Mouse (Mus musculus) bone marrow, adult 2 months (tissue): Measurements from ENCODE around the gene Zfp207. TPM values are rescaled to one million over a fixed set of nuclear protein-coding genes. Genes with fewer than 3 reads are reported as not detected.

Source experiments
- H3K27ac ChIP-seq: fragments of 200-500 bp; 2 replicates; pipeline ENCODE4 v1.5.1; 2012; ENCODE audit warnings: low read depth, mild to moderate bottlenecking, control low read depth, inconsistent platforms, low read length; ENCODE audit not compliant: control insufficient read depth, poor library complexity, insufficient read depth
- H3K4me1 ChIP-seq: fragments of 200-500 bp; 2 replicates; pipeline ENCODE4 v1.6.1; 2011; ENCODE audit warnings: low read length; ENCODE audit not compliant: control insufficient read depth, insufficient read depth
- H3K4me3 ChIP-seq: fragments of 200-500 bp; replicated peaks from 2 replicates; pipeline ENCODE3; 2011; ENCODE audit warnings: mild to moderate bottlenecking, low read depth, low read length, control low read depth; ENCODE audit not compliant: control insufficient read depth
- CTCF ChIP-seq: fragments of 200-500 bp; IDR thresholded peaks from 2 replicates; pipeline ENCODE4 v1.5.1; 2011; ENCODE audit warnings: low read length, control low read depth; ENCODE audit not compliant: control insufficient read depth, insufficient read depth
- POLR2A ChIP-seq: fragments of 200-500 bp; IDR thresholded peaks from 2 replicates; pipeline ENCODE4 v1.6.1; 2011; ENCODE audit warnings: low read depth, mild to moderate bottlenecking, control low read depth, low read length, borderline replicate concordance; ENCODE audit not compliant: control insufficient read depth
- WGBS: fragments of 180-500 bp; shearing (Covaris S2); methylation state at CpG from one replicate; pipeline ENCODE4 v1.1.7; 2018; 5-methylcytosine and 5-hydroxymethylcytosine counted together
- polyA plus RNA-seq: library from polyadenylated mRNA; stranded (reverse); fragments of >200 nt; gene quantifications from 2 replicates; pipeline ENCODE4 v1.2.4, GENCODE M21; 2011; ENCODE audit warnings: low replicate concordance; ENCODE audit not compliant: missing spikeins, insufficient read depth, insufficient read length

Gene Zfp207
- polyA plus RNA-seq, 1 experiment: 103 TPM

GRCm38 (mm10) chr11:80430366-80430910 is 47.4 kb downstream of the Zfp207 start:
- no peaks in the 10 kb centered on the region for H3K4me1 ChIP-seq
- H3K27ac ChIP-seq: no peak overlapping the region
- WGBS: 86% methylated on average over 3 of the region's 3 CpGs
- H3K4me3 ChIP-seq: no peak overlapping the region
- TF ChIP-seq CTCF (no peak), POLR2A (no peak)

- Histone ChIP-seq H3K4me1 (no peaks in the 10 kb centered on the region), H3K27ac (no peak overlapping the region), H3K4me3 (no peak overlapping the region)
- 85% methylated on average over 3 of the region's 3 CpGs for WGBS
- TF ChIP-seq CTCF (no peak), POLR2A (no peak)
Measured at GRCm38 (mm10) chr11:80446916-80447315, 63.8 kb downstream of the Zfp207 start.

GRCm38 (mm10) chr11:80449859-80450258 is 66.8 kb downstream of the Zfp207 start:
- TF ChIP-seq CTCF (no peak), POLR2A (no peak)
- no peak overlapping the region for H3K27ac ChIP-seq
- WGBS: 89% methylated on average over 2 of the region's 2 CpGs
- H3K4me1 ChIP-seq: no peaks in the 10 kb centered on the region
- no peak overlapping the region for H3K4me3 ChIP-seq

- WGBS: 50% methylated on average over 3 of the region's 3 CpGs
- no peaks in the 10 kb centered on the region for H3K4me1 ChIP-seq
Measured at GRCm38 (mm10) chr11:80452242-80452641, 69.2 kb downstream of the Zfp207 start.

GRCm38 (mm10) chr11:80453198-80453597 is 70.1 kb downstream of the Zfp207 start:
- TF ChIP-seq POLR2A: no peak
- TF ChIP-seq CTCF: no peak
- Histone ChIP-seq H3K27ac (no peak overlapping the region), H3K4me3 (no peak overlapping the region), H3K4me1 (no peaks in the 10 kb centered on the region)
- 81% methylated on average over 1 of the region's 1 CpGs for WGBS

More at GRCm38 (mm10) chr11:80452242-80452641, 69.2 kb downstream of the Zfp207 start:
- Histone ChIP-seq H3K27ac (no peak overlapping the region), H3K4me3 (no peak overlapping the region)
- no peak for TF ChIP-seq POLR2A
- TF ChIP-seq CTCF: no peak

Other genes with a start within 250 kb of the Zfp207 start
- gene Tefm, start 241.1 kb upstream of the Zfp207 start, polyA plus RNA-seq: 2.0 and 5.3 TPM in 2 replicates
- gene Adap2, start 229.2 kb upstream of the Zfp207 start, polyA plus RNA-seq: 2.5 and 4.8 TPM in 2 replicates
- 2.3 and 6.0 TPM in 2 replicates for gene Rnf135, start 199.4 kb upstream of the Zfp207 start, polyA plus RNA-seq
- gene Rhot1, start 174.3 kb upstream of the Zfp207 start, polyA plus RNA-seq: 10.1 and 15.5 TPM in 2 replicates
- 0.52 TPM in 1 of 2 replicates, not detected in the other for gene Rhbdl3, start 82.4 kb upstream of the Zfp207 start, polyA plus RNA-seq
- gene 5730455P16Rik, start 5.2 kb upstream of the Zfp207 start, polyA plus RNA-seq: 27.9 and 42.0 TPM in 2 replicates
- gene Psmd11, start 45.3 kb downstream of the Zfp207 start, polyA plus RNA-seq: 59.0 and 71.3 TPM in 2 replicates
- gene Cdk5r1, start 93.7 kb downstream of the Zfp207 start, polyA plus RNA-seq: 2.4 and 3.2 TPM in 2 replicates